Mouse (Mus musculus) left cerebral cortex, adult 11 months (tissue): Measurements from ENCODE around the gene Mast4.
A peak's percentile ranks its signal among the peaks of the same experiment; 100 is the strongest.
"Not testable (repeated sequence)": the region's sequence is repeated elsewhere in the genome, so short reads cannot be mapped to it uniquely, and the experiment has no call there.

Source experiments
- DNase-seq: peaks from one replicate; pipeline ENCODE4 v3.0.0; 2022; ENCODE audit warnings: low spot score

The Mast4 gene

GRCm38 (mm10) chr13:103334392-103334686 lies at the start of gene Mast4:
Mast4 (minus strand) TSS chr13:103334497.
- DNase-seq = peak; percentile 74

GRCm38 (mm10) chr13:103374495-103374894 lies 40.2 kb upstream of the Mast4 start:
- no peak for DNase-seq

GRCm38 (mm10) chr13:103369194-103369593 lies 34.9 kb upstream of the Mast4 start:
- peak; percentile 51 for DNase-seq

GRCm38 (mm10) chr13:103363181-103363580 lies 28.9 kb upstream of the Mast4 start:
- DNase-seq = no peak

- not testable (repeated sequence) for DNase-seq
These were observed 23.1 kb upstream of the Mast4 start for GRCm38 (mm10) chr13:103357415-103357814.

GRCm38 (mm10) chr13:103356909-103357308 lies 22.6 kb upstream of the Mast4 start:
- DNase-seq = not testable (repeated sequence)

- no peak for DNase-seq
These were observed 20.4 kb upstream of the Mast4 start for GRCm38 (mm10) chr13:103354737-103355136.

GRCm38 (mm10) chr13:103344749-103345148 lies 10.5 kb upstream of the Mast4 start:
- DNase-seq = no peak

- DNase-seq = no peak
These were observed 9.9 kb upstream of the Mast4 start for GRCm38 (mm10) chr13:103344006-103344720.

GRCm38 (mm10) chr13:103341031-103341430 lies 6.7 kb upstream of the Mast4 start:
- DNase-seq = peak; percentile 23

GRCm38 (mm10) chr13:103338616-103339015 lies 4.3 kb upstream of the Mast4 start:
- DNase-seq = no peak

GRCm38 (mm10) chr13:103336237-103336636 lies 1.9 kb upstream of the Mast4 start:
- DNase-seq = no peak

GRCm38 (mm10) chr13:103334723-103335458 lies 594 bp upstream of the Mast4 start:
- DNase-seq = no peak

GRCm38 (mm10) chr13:103333601-103334391 lies 501 bp downstream of the Mast4 start:
- DNase-seq = no peak

GRCm38 (mm10) chr13:103333153-103333552 lies 1.1 kb downstream of the Mast4 start:
- no peak for DNase-seq

GRCm38 (mm10) chr13:103332731-103333130 lies 1.6 kb downstream of the Mast4 start:
- no peak for DNase-seq

- DNase-seq = no peak
These were observed 3.2 kb downstream of the Mast4 start for GRCm38 (mm10) chr13:103331096-103331495.

GRCm38 (mm10) chr13:103328299-103328698 lies 6.0 kb downstream of the Mast4 start:
- DNase-seq = no peak

GRCm38 (mm10) chr13:103327843-103328242 lies 6.5 kb downstream of the Mast4 start:
- DNase-seq = no peak

GRCm38 (mm10) chr13:103326186-103326585 lies 8.1 kb downstream of the Mast4 start:
- no peak for DNase-seq

GRCm38 (mm10) chr13:103319881-103320280 lies 14.4 kb downstream of the Mast4 start:
- no peak for DNase-seq

GRCm38 (mm10) chr13:103319317-103319716 lies 15.0 kb downstream of the Mast4 start:
- DNase-seq = no peak
